Mouse (Mus musculus) layer of hippocampus, adult 18-20 months (tissue): ENCODE data around the gene Hyal2. TPM values are rescaled to one million over a fixed set of nuclear protein-coding genes. Genes with fewer than 3 reads are reported as not detected.
A peak's percentile ranks its signal among the peaks of the same experiment; 100 is the strongest.

Experiments
- DNase-seq, 2 experiments: peaks; one replicate each; pipeline ENCODE4 v3.0.0; 2022; ENCODE audit warnings: low spot score in 2 of 2
- long read RNA-seq: library from polyadenylated mRNA; stranded (forward); transcript quantifications from one replicate; pipeline ENCODE4 v2.0.0, GENCODE M21; 2021
- total RNA-seq, 2 experiments: library from RNA; stranded (reverse); gene quantifications; 2 replicates each; pipeline ENCODE4 v1.2.3; 2021

Gene Hyal2
- 10 to 100 TPM; 15.8 to 16.6 TPM for total RNA-seq
- long read RNA-seq, transcript Hyal2-201 (4 exons, 1,893 nt), result major isoform, 10 of 12 reads
- long read RNA-seq, partial matches to known transcripts, result 1 of 12 reads
- long read RNA-seq, other reads (novel, unspliced or antisense), result 0 of 12 reads

DNA sequence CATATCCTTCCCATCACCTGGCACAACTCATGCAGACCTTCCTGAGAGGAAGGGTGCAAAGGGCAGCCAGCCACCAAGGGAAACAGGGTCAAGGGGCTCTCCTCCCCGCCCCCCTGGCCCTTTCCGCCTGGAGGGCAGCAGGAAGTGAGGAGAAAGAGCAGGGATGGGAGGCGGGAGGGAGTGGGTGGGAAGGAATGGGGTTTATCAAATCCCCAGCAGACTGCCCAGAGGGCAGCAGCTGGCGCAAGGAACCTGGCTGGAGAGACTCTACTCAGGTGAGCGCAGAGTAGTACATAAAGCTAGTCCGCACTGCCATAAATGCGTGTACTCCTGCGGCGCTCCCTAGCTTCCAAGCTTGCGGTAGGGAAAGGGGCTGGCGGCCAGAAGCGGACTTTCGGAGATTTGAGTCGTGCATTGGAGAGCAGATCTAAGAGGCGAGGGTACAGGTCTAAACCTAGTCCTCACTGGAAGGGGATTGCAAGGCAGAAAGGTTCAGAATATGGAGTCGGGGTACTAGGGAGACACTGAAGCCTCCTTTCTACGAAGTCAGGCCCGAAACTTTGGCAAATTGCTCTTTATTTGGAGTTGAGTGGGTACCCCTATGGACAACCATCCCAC is at the start of gene Hyal2:
Gene Hyal2, plus strand, starts transcription at position 244 of the 618 bp plus-strand sequence.
- no peak for DNase-seq

DNA sequence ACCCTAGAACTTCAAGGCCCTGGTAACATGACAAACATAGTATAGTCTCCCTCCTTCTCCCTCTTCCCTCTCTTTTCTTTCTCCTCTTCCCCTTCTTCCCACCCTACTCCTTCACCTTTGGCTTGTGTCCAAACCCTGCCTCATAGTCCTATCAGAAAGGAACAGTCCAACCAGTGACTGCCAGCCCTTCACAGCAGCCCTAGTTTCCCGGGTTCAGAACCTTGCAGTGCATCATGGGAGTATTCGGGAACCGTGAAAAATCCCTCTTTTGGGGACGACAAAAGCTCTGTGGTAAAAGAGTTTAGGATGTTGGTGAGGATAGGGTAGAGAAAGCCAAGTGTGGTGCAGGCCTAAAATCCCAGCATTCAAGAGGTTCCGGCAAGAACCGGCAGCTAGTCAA is 47.4 kb upstream of the Hyal2 start:
- DNase-seq, result no peak

DNA sequence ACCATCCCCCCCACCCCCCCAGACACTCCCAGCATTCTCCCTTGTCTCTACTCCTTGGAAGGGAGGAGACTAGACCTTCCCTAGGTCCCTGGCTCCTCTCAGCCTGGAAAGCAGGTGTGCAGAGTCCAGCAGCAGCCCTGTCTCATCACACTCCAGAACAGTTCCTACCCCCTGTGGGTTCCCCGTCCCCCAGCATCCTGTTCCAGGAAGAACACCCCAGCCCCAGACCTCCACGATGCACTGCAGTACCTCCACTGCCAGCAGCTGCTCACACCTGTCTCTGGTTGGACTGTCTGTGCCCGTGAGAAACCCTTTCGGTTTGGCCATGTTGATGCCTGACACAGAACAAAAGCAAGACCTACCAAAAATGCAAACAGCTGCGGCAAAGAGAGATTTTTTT is 46.6 kb upstream of the Hyal2 start:
- no peak for DNase-seq

DNA sequence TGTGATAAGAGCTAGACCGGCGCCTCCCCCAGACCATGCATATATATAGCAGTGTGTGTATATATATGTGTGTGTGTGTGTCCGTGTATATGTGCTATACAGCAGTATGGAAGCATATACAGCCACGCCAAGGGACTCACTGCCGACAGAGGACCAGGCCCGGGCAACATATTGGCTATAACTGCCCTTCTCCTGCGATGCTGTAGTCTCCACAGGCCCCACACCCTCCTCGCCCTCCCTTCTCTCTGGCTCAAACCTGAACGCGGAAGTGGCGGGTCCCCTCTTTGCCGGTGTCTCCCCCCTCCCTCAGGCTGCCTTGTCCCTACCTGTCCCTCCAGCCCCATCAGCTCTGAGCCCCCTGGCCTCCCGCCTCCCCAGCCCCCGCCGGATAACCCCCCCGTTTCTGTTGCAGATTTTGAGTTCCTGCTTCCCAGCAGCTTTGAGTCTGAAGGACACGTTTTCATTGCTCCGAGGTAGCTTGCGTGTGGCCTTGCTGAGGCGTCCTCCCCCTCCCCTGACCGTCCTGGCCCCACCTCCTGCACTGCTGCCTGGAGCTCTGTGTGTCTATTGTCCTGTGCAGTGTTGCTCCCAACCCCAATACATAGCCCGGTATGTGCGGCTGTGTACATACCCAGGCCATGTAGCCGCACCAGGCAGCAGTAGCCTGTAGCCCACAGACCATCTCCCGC is 45.9 kb upstream of the Hyal2 start:
- DNase-seq, result no peak

DNA sequence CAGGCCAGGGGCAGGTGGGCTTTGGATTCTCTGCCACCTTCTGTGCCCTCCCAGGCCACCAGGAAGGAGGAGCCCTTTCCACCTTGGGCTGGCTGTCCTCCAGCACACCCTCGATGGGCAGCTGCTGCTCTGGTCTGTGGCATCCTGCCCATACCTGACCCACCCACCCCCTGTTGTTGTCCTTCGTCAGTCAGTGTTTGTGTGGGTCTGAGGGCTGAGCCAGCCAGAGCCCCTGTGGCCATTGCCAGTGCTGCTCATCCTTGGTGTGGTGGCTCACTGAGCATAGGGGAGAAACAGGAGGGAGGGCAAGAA is 45.4 kb upstream of the Hyal2 start:
- no peak for DNase-seq

DNA sequence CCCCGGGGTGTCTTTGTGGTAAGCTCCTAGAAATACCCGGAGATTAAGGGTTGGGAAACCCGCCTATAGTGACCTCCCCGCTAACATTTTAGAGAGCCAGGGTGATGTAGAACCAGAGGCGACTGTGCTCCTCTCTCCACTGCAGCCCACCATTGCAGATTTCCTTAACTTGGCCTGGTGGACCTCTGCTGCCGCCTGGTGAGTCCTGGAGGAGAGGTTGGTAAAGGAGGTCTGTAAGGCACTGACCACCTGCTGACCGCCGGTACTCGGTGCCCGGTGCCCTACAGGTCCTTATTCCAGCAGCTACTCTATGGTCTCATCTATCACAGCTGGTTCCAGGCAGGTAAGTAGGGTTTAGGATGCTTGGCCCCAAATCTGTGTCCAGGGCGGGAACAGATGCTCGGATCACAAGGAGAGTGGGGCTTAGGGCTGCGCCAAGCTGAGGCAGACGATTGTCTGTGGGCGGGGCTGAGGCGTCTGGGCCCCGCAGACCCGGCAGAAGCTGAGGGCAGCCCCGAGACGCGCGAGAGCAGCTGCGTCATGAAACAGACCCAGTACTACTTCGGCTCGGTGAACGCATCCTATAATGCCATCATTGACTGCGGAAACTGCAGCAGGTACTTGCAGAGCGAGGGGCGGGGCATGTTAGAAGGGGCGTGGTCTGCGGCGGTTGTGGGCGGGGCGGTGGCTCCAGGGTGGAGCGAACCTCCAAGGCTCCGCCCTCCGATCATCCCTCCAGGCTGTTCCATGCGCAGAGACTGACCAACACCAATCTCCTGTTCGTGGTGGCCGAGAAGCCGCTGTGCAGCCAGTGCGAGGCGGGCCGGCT is 41.3 kb upstream of the Hyal2 start:
- peak in 1 of 2 experiments; percentile 50 for DNase-seq

DNA sequence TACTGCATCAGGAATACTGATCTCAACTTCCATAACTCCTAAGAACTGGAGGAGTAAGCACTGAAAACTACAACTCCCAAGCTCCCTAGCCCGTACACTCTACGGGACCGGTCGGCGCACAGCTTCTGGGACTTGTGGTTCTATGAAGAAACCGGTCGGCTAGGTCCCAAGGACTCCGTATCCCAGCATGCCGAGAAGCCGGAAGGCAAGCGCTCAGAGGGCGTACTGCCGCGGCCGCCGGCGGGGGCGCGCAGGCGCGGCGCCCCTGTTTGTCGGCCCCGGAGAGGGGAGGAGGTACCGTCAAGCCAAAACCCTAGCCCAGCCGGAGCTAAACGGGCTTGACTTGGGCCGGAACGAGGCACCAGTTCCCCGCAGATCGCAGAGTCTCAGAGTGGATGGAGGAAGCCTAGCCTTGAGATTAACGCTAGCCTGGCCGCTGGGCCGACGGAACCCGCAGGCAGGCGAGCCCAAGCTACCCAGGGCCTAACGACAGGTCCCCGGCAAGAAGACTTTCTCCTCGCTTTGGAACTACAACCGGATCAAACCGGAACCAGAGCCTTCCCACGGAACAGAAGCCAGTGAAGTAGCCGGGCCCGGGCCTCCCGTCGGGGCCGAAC is 33.8 kb upstream of the Hyal2 start, which contains the start of gene Tmem115:
Gene Tmem115, plus strand, starts transcription at position 155 of the 617 bp plus-strand sequence.
- DNase-seq, result peak; percentile 95 to 98

DNA sequence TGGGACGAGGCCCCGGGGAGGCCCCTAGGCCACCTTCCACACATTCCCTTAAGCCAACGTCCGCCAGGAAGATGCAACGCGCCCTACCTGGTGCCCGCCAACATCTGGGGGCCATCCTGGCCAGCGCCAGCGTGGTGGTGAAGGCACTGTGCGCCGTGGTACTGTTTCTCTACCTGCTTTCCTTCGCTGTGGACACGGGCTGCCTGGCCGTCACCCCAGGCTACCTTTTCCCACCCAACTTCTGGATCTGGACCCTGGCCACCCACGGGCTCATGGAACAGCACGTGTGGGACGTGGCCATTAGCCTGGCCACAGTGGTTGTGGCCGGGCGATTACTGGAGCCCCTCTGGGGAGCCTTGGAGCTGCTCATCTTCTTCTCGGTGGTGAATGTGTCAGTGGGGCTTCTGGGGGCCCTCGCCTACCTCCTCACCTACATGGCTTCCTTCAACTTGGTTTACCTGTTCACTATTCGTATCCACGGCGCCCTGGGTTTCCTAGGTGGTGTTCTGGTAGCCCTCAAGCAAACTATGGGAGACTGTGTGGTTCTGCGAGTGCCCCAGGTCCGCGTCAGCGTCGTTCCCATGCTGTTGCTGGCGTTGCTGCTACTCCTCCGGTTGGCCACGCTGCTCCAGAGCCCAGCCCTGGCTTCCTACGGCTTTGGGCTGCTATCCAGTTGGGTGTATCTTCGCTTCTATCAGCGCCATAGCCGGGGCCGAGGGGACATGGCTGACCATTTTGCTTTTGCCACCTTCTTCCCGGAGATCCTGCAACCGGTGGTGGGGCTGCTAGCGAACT is 33.1 kb upstream of the Hyal2 start:
- no peak for DNase-seq

DNA sequence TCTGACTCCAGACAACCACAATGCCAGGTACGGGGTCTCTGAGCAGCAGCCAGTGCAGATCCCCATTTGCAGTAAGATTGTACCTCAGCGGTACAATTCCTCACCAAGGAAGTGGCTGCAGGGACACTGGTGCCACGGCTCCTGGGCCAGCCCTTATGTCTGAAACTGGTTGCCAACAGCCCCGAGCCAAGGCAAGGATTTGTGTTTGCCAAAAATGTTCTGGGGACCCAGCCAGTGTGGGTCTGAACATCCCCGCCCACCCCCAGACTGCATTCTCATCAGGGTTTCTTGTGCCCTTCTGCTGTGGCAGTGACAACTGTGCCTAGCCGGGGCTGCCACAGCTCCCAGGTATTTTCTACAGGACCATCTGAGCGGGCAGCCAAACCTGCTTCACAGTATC is 29.5 kb upstream of the Hyal2 start:
- DNase-seq, result peak in 1 of 2 experiments; percentile 76

DNA sequence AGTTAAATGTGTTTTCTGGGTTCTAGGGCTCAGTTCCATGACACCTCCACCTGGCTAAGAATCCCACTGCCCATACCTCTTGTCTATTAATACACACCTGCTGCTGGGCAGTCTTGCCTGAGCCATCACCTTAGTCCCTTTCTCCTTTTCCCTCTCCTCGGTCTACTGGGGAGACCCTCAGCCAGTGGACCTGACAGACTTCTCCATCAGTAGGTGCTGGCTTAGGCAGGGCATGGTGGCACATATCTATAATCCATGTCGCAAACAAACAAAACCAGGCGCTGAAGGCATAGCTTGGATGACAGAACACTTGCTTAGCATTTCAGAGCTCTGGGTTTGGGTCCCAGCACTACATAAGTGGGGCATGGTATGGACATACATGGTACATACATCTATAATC is 29.0 kb upstream of the Hyal2 start:
- no peak for DNase-seq

DNA sequence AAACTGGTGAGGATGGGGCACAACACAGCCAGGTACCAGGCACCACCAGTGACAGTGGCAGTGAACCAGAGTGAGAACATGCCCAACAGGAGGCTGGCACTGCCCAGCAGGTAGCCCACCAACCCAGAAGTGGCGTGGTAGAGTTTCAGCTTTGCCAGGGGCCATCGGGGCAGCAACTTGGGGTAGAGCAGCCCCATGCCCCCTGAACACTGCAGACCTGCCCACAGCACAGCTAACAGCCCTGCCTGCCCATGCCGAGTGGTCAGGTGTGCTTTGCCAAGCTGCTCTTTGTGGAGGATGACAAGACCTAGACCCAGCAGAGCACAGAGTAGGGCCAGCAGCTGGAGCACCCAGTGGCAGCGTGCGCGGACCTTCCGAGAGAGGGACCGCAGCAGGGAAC is 27.8 kb upstream of the Hyal2 start:
- DNase-seq, result no peak

DNA sequence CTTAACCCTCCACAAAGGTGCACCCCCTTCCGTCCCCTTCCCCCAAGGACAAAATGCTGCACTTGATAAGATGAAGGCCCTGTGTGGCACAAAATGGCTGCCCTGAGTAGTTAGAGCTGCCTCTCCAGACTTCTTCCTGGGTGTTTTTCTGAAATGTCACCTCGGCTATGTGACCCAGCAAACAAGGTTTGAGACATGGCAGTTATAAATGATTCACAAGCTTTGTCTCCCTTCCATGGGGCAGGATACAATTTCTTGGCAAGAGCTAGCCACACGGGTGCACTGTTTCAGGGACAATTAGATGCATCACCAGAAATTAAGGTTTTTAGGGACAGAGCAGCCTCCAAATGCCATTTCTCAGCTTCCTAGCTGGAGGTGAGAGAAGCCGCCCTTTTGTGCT is 27.3 kb upstream of the Hyal2 start:
- no peak for DNase-seq

DNA sequence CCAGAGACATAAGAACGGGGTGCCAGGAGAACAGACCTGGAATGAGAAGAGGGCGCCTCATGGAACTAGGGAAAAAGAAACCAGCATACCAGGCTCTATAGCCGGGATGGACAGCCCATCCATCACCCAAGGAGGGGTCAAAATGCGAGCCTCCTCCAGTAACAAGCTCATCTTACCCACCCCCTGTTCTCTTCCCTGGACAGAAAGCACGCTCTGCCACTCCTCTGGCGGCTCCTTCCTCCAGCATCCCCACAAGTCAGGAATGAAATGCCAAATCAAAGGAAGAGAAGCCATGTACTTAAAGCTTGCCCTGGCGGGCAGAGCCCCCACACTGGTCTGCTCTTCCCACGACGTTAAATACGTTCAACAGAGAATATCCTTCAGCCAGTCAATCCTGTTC is 26.7 kb upstream of the Hyal2 start:
- no peak for DNase-seq

DNA sequence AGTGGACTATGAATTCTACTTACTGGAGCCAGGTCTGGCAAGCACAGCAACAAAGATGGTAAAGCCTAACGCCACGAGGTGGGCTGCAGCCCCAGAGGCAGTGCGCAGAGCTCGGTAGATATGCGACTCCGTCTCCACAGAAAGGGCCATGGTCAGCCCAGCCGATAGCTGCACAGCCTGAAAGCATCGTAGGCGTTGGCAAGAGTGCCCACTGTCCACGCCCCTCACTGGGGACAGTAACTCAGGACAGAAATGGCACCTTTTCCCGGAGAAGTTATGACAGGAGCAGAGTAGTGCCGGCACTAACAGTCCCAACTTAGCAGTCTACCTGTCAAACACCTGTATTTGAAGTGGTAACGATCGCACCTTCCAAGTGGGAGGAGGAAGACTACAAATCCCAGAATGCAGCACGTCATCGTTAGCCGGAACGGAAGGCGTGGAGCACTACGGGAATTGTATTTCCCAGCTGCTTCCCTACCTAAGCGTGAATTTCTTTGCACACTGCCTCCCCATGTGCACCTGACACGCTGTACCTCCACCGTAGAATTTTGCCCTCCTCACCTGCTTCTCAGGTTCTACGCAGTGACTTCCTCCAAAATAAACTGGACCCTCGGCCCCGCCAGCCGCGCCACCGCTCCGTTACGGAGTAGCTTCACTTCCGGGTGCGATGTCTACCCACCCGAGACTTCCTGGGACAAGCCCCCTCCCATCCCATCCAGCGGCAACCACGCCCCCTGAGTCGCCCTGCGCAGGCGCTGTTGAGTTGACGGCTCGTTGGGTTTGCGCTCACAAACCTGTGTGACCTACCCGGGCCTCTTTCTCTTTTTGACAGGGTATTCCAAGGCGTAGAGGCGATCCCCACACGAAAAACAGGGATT is 26.0 kb upstream of the Hyal2 start, which contains the start of the genes Cyb561d2 and Nprl2:
Gene Cyb561d2, minus strand, starts transcription at position 720 of the 878 bp plus-strand sequence.
Gene Nprl2, plus strand, starts transcription at position 753 of the 878 bp plus-strand sequence.
- peak; percentile 93 to 95 for DNase-seq

DNA sequence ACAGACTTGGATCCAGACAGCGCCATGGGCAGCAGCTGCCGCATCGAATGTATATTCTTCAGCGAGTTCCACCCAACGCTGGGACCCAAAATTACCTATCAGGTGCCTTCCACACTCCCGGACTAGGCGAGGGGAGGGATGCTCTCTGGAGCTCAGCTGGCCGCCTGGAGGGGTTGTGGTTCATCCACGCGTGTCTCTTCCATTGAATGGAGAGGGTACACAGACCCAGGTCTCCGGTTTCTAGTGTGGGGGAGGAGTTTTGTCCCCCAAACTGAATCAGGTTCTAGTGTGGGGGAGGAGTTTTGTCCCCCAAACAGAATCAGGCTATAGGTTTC is 25.4 kb upstream of the Hyal2 start:
- no peak for DNase-seq

DNA sequence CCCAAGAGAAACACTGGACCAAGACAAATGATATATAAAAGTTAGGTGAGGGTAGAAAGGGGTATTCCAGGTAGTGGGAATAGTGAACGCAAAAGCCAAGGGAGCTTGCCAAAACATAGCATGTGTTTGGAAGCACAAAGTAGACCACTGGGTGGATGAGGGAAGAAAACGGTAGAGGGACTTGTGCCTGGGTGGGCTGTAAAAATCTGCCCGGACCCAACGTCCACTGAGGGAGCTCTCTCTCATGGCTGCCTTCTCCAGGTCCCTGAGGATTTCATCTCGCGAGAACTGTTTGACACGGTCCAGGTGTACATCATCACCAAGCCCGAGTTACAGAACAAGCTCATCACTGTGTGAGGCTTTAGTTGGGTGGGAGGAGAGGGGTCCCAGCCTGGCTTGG is 25.0 kb upstream of the Hyal2 start:
- DNase-seq, result no peak

DNA sequence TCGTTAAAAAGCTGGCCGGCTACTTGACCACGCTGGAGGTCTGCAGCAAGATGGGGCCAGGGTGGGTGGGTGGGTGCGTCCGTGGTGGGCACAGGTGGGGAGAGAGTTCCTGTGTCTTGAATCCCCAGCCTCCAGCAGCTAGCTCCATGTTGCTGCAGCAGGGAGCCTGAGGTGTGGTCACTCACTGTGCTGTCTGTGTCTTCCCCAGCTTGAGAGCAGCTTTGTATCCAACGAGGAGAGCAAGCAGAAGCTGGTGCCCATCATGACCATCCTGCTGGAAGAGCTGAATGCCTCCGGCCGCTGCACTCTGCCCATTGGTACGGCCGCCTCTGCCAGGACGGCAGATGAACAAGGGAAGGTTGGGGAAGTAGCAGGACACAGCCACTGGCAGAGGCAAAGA is 24.4 kb upstream of the Hyal2 start:
- no peak for DNase-seq

DNA sequence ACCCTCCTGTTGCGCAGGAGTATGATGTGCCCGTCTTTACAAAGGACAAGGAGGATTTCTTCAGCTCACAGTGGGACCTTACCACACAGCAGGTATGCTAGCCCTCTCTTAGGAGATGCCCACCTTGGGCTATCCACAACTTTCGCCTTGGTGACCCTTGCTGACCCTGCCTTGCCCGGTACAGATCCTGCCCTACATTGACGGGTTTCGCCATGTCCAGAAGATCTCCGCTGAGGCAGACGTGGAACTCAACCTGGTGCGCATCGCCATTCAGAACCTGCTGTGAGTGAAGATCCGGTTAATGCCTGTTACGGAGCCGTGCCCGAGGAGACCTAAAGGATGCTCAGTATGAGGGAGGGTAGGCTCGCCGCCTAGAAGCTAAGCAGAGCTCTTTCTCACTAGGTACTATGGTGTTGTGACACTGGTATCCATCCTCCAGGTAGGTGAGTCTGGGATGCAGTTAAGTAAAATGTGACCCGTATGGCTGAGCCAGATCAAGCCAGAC is 23.5 kb upstream of the Hyal2 start:
- no peak for DNase-seq

DNA sequence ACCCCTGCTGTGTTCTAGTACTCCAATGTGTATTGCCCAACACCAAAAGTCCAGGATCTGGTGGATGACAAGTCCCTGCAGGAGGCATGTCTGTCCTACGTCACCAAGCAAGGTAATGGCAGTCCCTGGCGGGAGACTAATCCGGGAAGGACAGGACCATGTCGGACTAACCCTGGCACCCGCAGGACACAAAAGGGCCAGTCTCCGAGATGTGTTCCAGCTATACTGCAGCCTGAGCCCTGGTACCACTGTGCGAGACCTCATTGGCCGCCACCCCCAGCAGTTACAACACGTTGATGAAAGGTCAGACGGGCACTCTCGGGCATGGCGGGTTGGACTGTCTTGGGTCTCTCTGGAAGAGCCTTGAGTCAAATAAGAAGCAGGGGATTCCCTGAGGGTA is 23.0 kb upstream of the Hyal2 start:
- no peak for DNase-seq

DNA sequence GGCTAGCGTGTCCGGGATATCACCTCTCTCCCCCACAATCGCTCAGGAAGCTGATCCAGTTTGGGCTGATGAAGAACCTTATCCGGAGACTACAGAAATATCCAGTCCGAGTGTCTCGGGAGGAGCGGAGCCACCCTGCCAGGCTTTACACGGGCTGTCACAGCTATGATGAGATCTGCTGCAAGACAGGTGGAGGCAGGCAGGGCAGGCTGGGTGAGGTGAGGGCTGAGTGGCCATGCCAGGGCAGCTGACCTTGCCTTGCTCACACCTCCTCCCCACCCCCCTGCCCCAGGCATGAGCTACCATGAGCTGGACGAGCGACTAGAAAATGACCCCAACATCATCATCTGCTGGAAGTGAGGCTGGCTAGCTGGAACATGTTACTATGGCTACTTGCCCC is 22.5 kb upstream of the Hyal2 start:
- no peak for DNase-seq
